Mouse (Mus musculus): ENCODE measurements around the gene Shtn1. TPM values are rescaled to one million over a fixed set of nuclear protein-coding genes. Genes with fewer than 3 reads are reported as not detected.

Gene Shtn1
- polyA plus RNA-seq, 1 experiment from 2014 or later: 48.3 TPM

DNA sequence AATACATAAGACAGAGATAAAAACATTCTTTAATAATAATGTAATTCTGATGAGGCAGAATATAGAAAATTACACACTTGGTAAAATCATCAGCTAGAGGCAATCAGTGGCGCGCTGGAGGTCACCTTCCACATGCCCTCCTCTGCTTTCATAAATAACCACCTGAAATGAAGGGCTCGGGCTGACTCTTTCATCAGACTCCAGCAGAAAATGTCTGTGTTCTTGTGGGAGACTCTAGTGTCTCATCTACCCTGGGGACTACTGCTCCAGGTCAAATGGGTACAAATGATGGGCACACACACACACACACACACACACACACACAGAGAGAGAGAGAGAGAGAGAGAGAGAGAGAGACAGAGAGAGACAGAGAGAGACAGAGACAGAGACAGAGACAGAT lies 34.8 kb downstream of the Shtn1 start:
- Histone ChIP-seq H3K9me3 (replicated peaks; ENCODE audit: control insufficient read depth, low read length) (no peaks in the 10 kb centered on the region), H3K27me3 (replicated peaks; ENCODE audit: control insufficient read depth, insufficient read depth, low read length) (0 out of 2 replicates have a peak, but pooled peaks cover 2% of the 10 kb centered on the region), H3K4me3 (ENCODE audit: low read depth, low read length) (no peak overlapping the region), H3K4me1 (ENCODE audit: control insufficient read depth, insufficient read depth, low read length) (peaks cover 7% of the 10 kb centered on the region), H3K27ac (ENCODE audit: low read depth, low read length) (no peak overlapping the region), H3K9ac (ENCODE audit: low read length) (no peak overlapping the region), H3K36me3 (ENCODE audit: control insufficient read depth, insufficient read depth, low read length) (peaks cover 6% of the 10 kb centered on the region; the same call in 1 of the 2 replicates), H3K4me2 (ENCODE audit: low read length) (no peak overlapping the region)
- WGBS: 91% methylated on average over 3 of the region's 3 CpGs
- ATAC-seq (no peak), DNase-seq (ENCODE audit: low spot score) (no peak)

DNA sequence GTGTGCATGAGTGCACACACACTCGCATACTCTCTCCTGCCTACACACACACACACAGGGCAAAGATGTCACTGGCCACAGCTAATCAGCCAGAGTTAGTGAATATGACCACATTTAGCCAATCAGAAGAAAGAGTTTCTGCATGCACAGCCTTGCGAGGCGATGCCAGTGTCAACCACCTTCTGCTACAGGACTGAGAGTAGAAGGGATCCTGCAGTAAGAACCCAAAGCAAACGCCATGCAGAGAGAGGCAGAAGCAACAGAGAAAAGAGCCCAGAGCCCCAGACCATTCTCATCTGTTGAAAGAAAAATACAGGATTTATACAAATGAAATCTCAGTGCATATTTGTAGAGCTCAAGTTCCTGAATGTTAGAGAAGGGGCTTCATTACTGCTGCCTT lies 37.1 kb downstream of the Shtn1 start:
- Histone ChIP-seq H3K27me3 (replicated peaks; ENCODE audit: control insufficient read depth, insufficient read depth, low read length) (0 out of 2 replicates have a peak, but pooled peaks cover 2% of the 10 kb centered on the region), H3K27ac (ENCODE audit: low read depth, low read length) (no peak overlapping the region), H3K4me2 (ENCODE audit: low read length) (no peak overlapping the region), H3K4me3 (ENCODE audit: low read depth, low read length) (no peak overlapping the region), H3K36me3 (ENCODE audit: control insufficient read depth, insufficient read depth, low read length) (peaks cover 14% of the 10 kb centered on the region; the same call in 1 of the 2 replicates), H3K4me1 (ENCODE audit: control insufficient read depth, insufficient read depth, low read length) (peaks cover 3% of the 10 kb centered on the region; the same call in 1 of the 2 replicates), H3K9me3 (replicated peaks; ENCODE audit: control insufficient read depth, low read length) (no peaks in the 10 kb centered on the region), H3K9ac (ENCODE audit: low read length) (no peak overlapping the region)
- no peak for DNase-seq (ENCODE audit: low spot score)
- 83% methylated on average over 4 of the region's 4 CpGs for WGBS
- no peak for ATAC-seq

DNA sequence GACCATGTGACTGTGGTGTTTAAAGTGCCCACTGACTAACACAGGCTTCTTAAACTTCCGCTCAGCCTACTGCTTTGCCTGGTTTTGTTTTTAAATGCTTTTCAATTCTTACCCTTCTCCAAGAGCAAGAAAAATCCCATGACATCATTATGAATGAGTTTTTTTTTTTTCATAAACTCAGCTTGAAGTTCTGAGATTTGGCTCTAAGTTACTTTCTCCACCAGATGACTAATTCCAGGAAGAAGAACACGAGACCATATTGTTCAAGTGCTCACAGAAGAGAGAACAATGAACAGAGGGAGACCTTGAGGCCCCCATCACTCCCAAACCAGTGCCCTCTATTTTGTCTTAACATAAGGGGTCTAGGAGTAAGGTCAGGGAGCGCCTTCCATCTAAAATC lies 39.1 kb downstream of the Shtn1 start:
- ATAC-seq: no peak
- Histone ChIP-seq H3K27me3 (replicated peaks; ENCODE audit: control insufficient read depth, insufficient read depth, low read length) (no peaks in the 10 kb centered on the region), H3K4me3 (ENCODE audit: low read depth, low read length) (no peak overlapping the region), H3K36me3 (ENCODE audit: control insufficient read depth, insufficient read depth, low read length) (peaks cover 18% of the 10 kb centered on the region; the same call in 1 of the 2 replicates), H3K4me1 (ENCODE audit: control insufficient read depth, insufficient read depth, low read length) (no peaks in the 10 kb centered on the region), H3K9ac (ENCODE audit: low read length) (no peak overlapping the region), H3K27ac (ENCODE audit: low read depth, low read length) (no peak overlapping the region), H3K9me3 (replicated peaks; ENCODE audit: control insufficient read depth, low read length) (no peaks in the 10 kb centered on the region), H3K4me2 (ENCODE audit: low read length) (no peak overlapping the region)
- no peak for DNase-seq (ENCODE audit: low spot score)
- 72% methylated on average over 3 of the region's 3 CpGs for WGBS

DNA sequence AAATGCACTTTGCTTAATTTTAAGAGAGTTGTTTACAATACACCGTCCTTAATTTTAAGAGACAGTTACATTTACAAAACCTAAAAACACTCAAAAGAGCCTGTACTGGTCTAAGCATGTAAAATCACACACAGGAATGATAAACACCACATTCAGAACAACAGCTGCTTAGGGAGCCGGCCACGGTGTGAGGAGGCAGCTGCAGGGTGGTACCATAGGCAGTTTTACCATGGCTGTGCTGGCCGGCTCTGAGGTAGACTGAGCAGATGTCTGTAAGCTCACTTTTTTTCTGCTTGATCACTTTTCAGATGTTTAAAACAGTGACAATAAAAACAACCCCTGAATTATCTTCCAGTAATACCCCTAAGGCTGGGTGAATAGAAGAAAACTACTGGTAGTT lies 42.7 kb downstream of the Shtn1 start:
- Histone ChIP-seq H3K4me2 (ENCODE audit: low read length) (no peak overlapping the region), H3K36me3 (ENCODE audit: control insufficient read depth, insufficient read depth, low read length) (peaks cover 24% of the 10 kb centered on the region; the same call in 1 of the 2 replicates), H3K4me1 (ENCODE audit: control insufficient read depth, insufficient read depth, low read length) (no peaks in the 10 kb centered on the region), H3K4me3 (ENCODE audit: low read depth, low read length) (no peak overlapping the region), H3K27me3 (replicated peaks; ENCODE audit: control insufficient read depth, insufficient read depth, low read length) (no peaks in the 10 kb centered on the region), H3K9ac (ENCODE audit: low read length) (no peak overlapping the region), H3K9me3 (replicated peaks; ENCODE audit: control insufficient read depth, low read length) (no peaks in the 10 kb centered on the region), H3K27ac (ENCODE audit: low read depth, low read length) (no peak overlapping the region)
- DNase-seq (ENCODE audit: low spot score): no peak
- WGBS: 61% methylated on average over 4 of the region's 4 CpGs
- no peak for ATAC-seq

DNA sequence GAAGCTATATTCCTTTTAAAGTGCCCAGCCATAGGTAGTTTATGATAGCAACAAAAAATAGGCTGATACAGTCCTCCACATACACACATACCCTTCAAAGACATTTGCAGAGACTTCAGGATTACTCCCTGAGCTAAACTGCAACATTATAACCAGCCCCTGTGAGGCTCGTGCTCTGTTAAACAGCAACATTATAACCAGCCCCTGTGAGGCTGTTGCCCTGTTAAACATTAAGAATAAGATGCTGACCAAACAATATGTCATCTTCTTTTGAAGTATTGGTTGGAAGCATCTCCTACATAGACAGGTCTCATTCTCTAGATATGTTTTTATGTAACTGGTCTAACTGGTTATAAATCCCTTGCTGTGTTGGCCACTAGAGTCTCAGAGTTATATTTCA lies 45.7 kb downstream of the Shtn1 start:
- no peak for DNase-seq (ENCODE audit: low spot score)
- ATAC-seq: no peak
- no peaks in the 10 kb centered on the region for H3K4me1 ChIP-seq (ENCODE audit: control insufficient read depth, insufficient read depth, low read length)
- H3K36me3 ChIP-seq (ENCODE audit: control insufficient read depth, insufficient read depth, low read length): peaks cover 29% of the 10 kb centered on the region; the same call in 1 of the 2 replicates
- H3K9ac ChIP-seq (ENCODE audit: low read length): no peak overlapping the region
- H3K4me3 ChIP-seq (ENCODE audit: low read depth, low read length): no peak overlapping the region
- H3K27ac ChIP-seq (ENCODE audit: low read depth, low read length): no peak overlapping the region
- H3K4me2 ChIP-seq (ENCODE audit: low read length): no peak overlapping the region
- WGBS: 92% methylated on average over 1 of the region's 1 CpGs
- H3K9me3 ChIP-seq (replicated peaks; ENCODE audit: control insufficient read depth, low read length): no peaks in the 10 kb centered on the region
- no peaks in the 10 kb centered on the region for H3K27me3 ChIP-seq (replicated peaks; ENCODE audit: control insufficient read depth, insufficient read depth, low read length)

DNA sequence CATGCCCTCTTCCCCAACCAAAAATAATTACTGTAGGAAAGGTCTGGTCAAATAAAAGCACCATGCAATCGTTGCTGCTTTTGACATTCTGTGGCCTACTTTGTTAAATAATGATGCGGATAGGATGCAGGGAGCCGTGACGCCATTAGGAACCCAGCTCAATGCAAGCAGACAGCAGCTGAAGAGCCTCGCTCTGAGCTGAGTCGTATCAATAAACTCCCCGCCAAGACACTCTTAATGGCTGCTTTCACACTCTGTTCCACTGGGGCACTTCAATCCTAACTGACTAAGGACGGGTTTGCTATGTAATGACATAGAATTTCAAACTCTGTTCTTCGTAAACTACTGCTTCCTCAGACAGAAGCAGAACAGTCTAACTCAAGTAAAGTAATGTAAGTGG lies 46.9 kb downstream of the Shtn1 start:
- no peaks in the 10 kb centered on the region for H3K4me1 ChIP-seq (ENCODE audit: control insufficient read depth, insufficient read depth, low read length)
- H3K4me2 ChIP-seq (ENCODE audit: low read length): no peak overlapping the region
- H3K27me3 ChIP-seq (replicated peaks; ENCODE audit: control insufficient read depth, insufficient read depth, low read length): no peaks in the 10 kb centered on the region
- H3K36me3 ChIP-seq (ENCODE audit: control insufficient read depth, insufficient read depth, low read length): peaks cover 20% of the 10 kb centered on the region; the same call in 1 of the 2 replicates
- ATAC-seq (no peak), DNase-seq (ENCODE audit: low spot score) (peak; percentile 22)
- H3K9me3 ChIP-seq (replicated peaks; ENCODE audit: control insufficient read depth, low read length): no peaks in the 10 kb centered on the region
- H3K9ac ChIP-seq (ENCODE audit: low read length): no peak overlapping the region
- no peak overlapping the region for H3K27ac ChIP-seq (ENCODE audit: low read depth, low read length)
- WGBS: 43% methylated on average over 9 of the region's 9 CpGs
- no peak overlapping the region for H3K4me3 ChIP-seq (ENCODE audit: low read depth, low read length)

DNA sequence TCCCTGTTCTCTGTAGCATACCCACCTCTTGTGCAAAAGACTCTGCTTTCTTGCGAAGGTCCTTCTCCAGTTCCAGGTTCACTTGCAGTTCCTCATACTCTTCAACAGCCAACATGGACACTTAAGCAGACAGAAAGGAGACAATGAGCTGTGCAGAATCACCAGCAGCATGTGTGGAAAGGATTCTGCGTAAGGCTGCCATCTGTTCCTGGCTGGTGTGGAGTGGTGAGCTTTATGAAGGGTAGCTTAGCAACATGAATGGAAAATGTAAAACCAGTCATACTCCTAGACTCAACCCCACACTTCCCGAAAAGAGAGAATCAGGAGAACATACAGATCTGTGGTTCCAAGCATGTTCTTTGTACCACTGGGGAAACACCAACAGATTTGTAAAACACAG lies 47.8 kb downstream of the Shtn1 start:
- ATAC-seq (peak; percentile 67; the same call in 1 of the 2 replicates), DNase-seq (ENCODE audit: low spot score) (peak; percentile 63)
- no peak overlapping the region for H3K4me3 ChIP-seq (ENCODE audit: low read depth, low read length)
- H3K27me3 ChIP-seq (replicated peaks; ENCODE audit: control insufficient read depth, insufficient read depth, low read length): no peaks in the 10 kb centered on the region
- H3K4me1 ChIP-seq (ENCODE audit: control insufficient read depth, insufficient read depth, low read length): no peaks in the 10 kb centered on the region
- H3K27ac ChIP-seq (ENCODE audit: low read depth, low read length): no peak overlapping the region
- no peak overlapping the region for H3K4me2 ChIP-seq (ENCODE audit: low read length)
- H3K9me3 ChIP-seq (replicated peaks; ENCODE audit: control insufficient read depth, low read length): no peaks in the 10 kb centered on the region
- H3K36me3 ChIP-seq (ENCODE audit: control insufficient read depth, insufficient read depth, low read length): peaks cover 25% of the 10 kb centered on the region; the same call in 1 of the 2 replicates
- H3K9ac ChIP-seq (ENCODE audit: low read length): no peak overlapping the region
- WGBS: 83% methylated on average over 3 of the region's 3 CpGs

DNA sequence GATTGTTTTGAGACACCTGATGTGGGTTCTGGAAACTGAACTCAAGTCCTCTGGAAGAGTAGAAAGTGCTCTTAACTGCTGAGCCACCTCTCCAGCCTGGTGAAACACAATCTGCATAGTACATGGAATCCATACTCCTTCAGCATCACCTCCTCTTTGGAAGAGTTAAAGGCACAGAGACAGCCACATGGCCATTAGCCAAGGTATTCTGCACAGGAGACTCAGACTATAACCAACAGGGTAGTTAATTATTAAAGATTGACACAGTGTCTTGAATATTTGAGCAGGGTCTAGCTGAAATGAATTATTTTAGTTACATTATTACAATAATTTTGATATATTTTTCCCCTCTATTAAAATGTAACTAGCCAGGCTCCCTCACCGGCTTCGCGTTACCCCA lies 52.0 kb downstream of the Shtn1 start:
- no peaks in the 10 kb centered on the region for H3K27me3 ChIP-seq (replicated peaks; ENCODE audit: control insufficient read depth, insufficient read depth, low read length)
- H3K27ac ChIP-seq (ENCODE audit: low read depth, low read length): no peak overlapping the region
- H3K9ac ChIP-seq (ENCODE audit: low read length): no peak overlapping the region
- no peak overlapping the region for H3K4me3 ChIP-seq (ENCODE audit: low read depth, low read length)
- no peaks in the 10 kb centered on the region for H3K4me1 ChIP-seq (ENCODE audit: control insufficient read depth, insufficient read depth, low read length)
- peaks cover 4% of the 10 kb centered on the region; the same call in 1 of the 2 replicates for H3K9me3 ChIP-seq (replicated peaks; ENCODE audit: control insufficient read depth, low read length)
- H3K4me2 ChIP-seq (ENCODE audit: low read length): no peak overlapping the region
- H3K36me3 ChIP-seq (ENCODE audit: control insufficient read depth, insufficient read depth, low read length): peaks cover 39% of the 10 kb centered on the region
- ATAC-seq (no peak), DNase-seq (ENCODE audit: low spot score) (no peak)
- 97% methylated on average over 3 of the region's 3 CpGs for WGBS

DNA sequence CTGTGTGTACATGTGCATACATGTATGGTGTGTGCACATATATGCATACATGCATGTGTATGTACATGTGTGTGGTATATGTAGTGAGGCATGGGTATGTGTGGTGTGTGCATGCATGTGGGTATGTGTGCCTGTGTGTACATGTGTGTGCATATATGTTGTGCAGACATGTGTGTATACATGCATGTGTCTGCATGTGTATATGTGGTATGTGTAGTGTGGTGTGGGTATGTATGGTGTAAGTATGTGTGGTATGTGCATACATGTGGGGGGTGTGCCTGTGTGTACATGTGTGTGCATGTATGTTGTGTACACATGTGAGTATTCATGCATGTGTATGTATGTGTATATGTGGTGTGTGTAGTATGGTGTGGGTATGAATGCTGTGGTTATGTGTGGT lies 54.3 kb downstream of the Shtn1 start:
- ATAC-seq (no peak), DNase-seq (ENCODE audit: low spot score) (no peak)
- peaks cover 33% of the 10 kb centered on the region for H3K36me3 ChIP-seq (ENCODE audit: control insufficient read depth, insufficient read depth, low read length)
- H3K27ac ChIP-seq (ENCODE audit: low read depth, low read length): no peak overlapping the region
- H3K9me3 ChIP-seq (replicated peaks; ENCODE audit: control insufficient read depth, low read length): peaks cover 4% of the 10 kb centered on the region; the same call in 1 of the 2 replicates
- H3K4me3 ChIP-seq (ENCODE audit: low read depth, low read length): no peak overlapping the region
- no peak overlapping the region for H3K4me2 ChIP-seq (ENCODE audit: low read length)
- H3K4me1 ChIP-seq (ENCODE audit: control insufficient read depth, insufficient read depth, low read length): no peaks in the 10 kb centered on the region
- no peaks in the 10 kb centered on the region for H3K27me3 ChIP-seq (replicated peaks; ENCODE audit: control insufficient read depth, insufficient read depth, low read length)
- no peak overlapping the region for H3K9ac ChIP-seq (ENCODE audit: low read length)

Measured in forebrain, embryonic 14.5 days (tissue).